Mouse (Mus musculus) ES-E14 (cell line): ENCODE measurements at regions not wholly inside any gene's neighbourhood (a gene's known extent, or its start where the extent isn't known, plus 50 kb on each side); places are given as distances from the start of the nearest gene placed in this dataset.

Experiments
- HCFC1 ChIP-seq: IDR thresholded peaks from 2 replicates; pipeline ENCODE4 v1.6.1; 2012; ENCODE audit warnings: low read length, inconsistent platforms, borderline replicate concordance; ENCODE audit not compliant: insufficient read depth
- ZC3H11A ChIP-seq: IDR thresholded peaks from 2 replicates; pipeline ENCODE4 v1.6.1; 2012; ENCODE audit warnings: low read depth, mild to moderate bottlenecking, inconsistent platforms, low read length, borderline replicate concordance

DNA sequence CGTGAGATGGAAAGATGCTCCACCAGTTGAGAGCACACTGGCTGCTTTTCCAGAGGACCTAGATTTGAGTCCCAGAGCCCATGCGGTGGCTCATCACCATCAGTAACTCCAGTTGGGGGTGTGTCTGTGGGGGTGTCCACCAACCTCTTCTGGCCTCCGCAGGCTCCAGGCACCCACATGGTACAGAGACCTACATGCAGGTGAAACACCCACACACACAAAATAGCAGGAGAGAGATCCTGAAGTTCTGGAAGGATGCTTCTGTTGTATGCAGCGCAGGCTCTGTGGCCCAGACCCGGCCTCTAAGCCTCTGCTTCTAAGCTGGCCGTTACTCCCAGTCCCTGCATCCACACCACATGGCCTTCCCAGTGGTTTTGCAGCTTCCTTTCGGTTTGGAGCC is 86.5 kb downstream of the Zfp281 start:
- TF ChIP-seq HCFC1 (no peak), ZC3H11A (no peak)
